Mouse (Mus musculus): ENCODE measurements around the gene Tgm2.

- no peak for TF ChIP-seq CTCF (IDR thresholded peaks at IDR 0.05; ENCODE audit: extremely low read depth, insufficient read length, insufficient replicate concordance, low read depth, low read length)
- no peak for TF ChIP-seq POLR2A (IDR thresholded peaks at IDR 0.05; ENCODE audit: low read depth, low read length)
Observed at GRCm38 (mm10) chr2:158131197-158131835, 14.9 kb downstream of the Tgm2 start.

Measured in small intestine, adult 2 months (tissue).